Mouse (Mus musculus): ENCODE measurements around the gene Rap1gap2. TPM values are rescaled to one million over a fixed set of nuclear protein-coding genes. Genes with fewer than 3 reads are reported as not detected.
A peak's percentile ranks its signal among the peaks of the same experiment; 100 is the strongest.

Rap1gap2 gene
- total and polyA plus RNA-seq, 3 experiments, result 5.8 to 10.1 TPM; not detected in 1

DNA sequence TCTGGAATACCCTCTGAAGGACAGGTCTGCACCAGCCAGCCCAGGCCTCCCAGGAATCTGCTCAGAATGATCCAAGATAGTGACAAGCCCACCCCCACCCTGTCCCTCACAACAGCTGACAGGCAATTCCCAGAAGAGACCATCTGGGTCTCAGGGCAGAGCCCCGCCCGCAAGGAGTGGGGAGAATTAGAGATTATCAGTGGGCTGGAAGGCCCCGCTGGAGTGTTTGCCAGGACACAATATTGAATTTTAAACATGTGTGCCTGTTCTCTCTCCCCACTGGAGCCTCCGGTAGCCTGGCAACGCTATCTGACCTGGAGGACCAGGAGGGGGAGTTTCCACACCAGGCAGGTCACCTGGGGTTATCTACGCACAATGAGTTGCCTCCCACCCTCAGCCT lies 142.5 kb downstream of the Rap1gap2 start:
- peaks cover 5 to 7% of the 10 kb centered on the region in 2 experiments for H3K4me1 ChIP-seq (ENCODE audit: control insufficient read depth in 1 of 2, insufficient read depth in 2 of 2, low read length in 2 of 2)
- H3K9me3 ChIP-seq (replicated peaks; ENCODE audit: insufficient read depth, low read length), result no peaks in the 10 kb centered on the region
- no peak overlapping the region for H3K27ac ChIP-seq (ENCODE audit: control insufficient read depth, low read depth, low read length)
- no peaks in the 10 kb centered on the region for H3K27me3 ChIP-seq (ENCODE audit: control insufficient read depth in 1 of 2, insufficient read depth in 2 of 2, low read length in 2 of 2)
- no peak overlapping the region for H3K9ac ChIP-seq (ENCODE audit: control insufficient read depth, low read depth, low read length, poor library complexity, severe bottlenecking)
- DNase-seq (ENCODE audit: low read depth, low spot score), result no peak
- TF ChIP-seq ETS1 (IDR thresholded peaks at IDR 0.05; ENCODE audit: low read depth, low read length) (0 out of 2 replicates have a peak, but pooled peaks have one; percentile 13), USF2 (IDR thresholded peaks at IDR 0.05; ENCODE audit: borderline replicate concordance in 1 of 2, insufficient read depth in 1 of 2, low read depth in 1 of 2, low read length in 2 of 2) (no peak)
- H3K4me3 ChIP-seq (ENCODE audit: control insufficient read depth in 1 of 2, insufficient read depth in 1 of 2, low read depth in 2 of 2, low read length in 2 of 2), result no peak overlapping the region
- H3K79me2 ChIP-seq (ENCODE audit: control insufficient read depth, insufficient read depth, low read length, poor library complexity), result no peaks in the 10 kb centered on the region
- peaks cover 0 to 3% of the 10 kb centered on the region in 2 experiments; a peak in 2 of 4 replicates for H3K36me3 ChIP-seq (ENCODE audit: control insufficient read depth in 1 of 2, insufficient read depth in 2 of 2, low read length in 2 of 2)

DNA sequence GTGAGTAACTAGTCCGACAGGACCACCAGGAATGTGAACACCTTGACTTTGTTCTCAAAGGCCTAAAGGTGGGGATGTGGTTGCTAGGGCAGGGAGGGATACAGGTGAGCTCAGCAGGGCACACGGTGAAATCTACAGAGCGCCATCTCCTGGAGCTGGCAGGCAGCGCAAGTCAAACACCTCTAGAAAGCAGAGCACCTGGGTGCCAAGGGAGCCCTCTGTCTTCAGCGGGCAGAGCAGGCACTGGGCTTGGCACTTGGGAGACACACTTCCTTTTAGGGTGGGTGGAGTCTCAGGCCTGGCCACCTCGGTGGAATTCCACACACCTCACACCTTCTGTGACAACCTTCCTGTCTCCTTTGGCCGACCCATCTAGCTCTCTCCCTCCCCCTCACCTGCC lies 145.0 kb downstream of the Rap1gap2 start:
- Histone ChIP-seq H3K9ac (ENCODE audit: control insufficient read depth, low read depth, low read length, poor library complexity, severe bottlenecking) (no peak overlapping the region), H3K79me2 (ENCODE audit: control insufficient read depth, insufficient read depth, low read length, poor library complexity) (no peaks in the 10 kb centered on the region), H3K27me3 (ENCODE audit: control insufficient read depth in 1 of 2, insufficient read depth in 2 of 2, low read length in 2 of 2) (no peaks in the 10 kb centered on the region), H3K36me3 (ENCODE audit: control insufficient read depth in 1 of 2, insufficient read depth in 2 of 2, low read length in 2 of 2) (peaks cover 0 to 3% of the 10 kb centered on the region in 2 experiments; a peak in 2 of 4 replicates), H3K9me3 (replicated peaks; ENCODE audit: insufficient read depth, low read length) (no peaks in the 10 kb centered on the region), H3K4me1 (ENCODE audit: control insufficient read depth in 1 of 2, insufficient read depth in 2 of 2, low read length in 2 of 2) (peaks cover 5 to 7% of the 10 kb centered on the region in 2 experiments), H3K27ac (ENCODE audit: control insufficient read depth, low read depth, low read length) (no peak overlapping the region), H3K4me3 (ENCODE audit: control insufficient read depth in 1 of 2, insufficient read depth in 1 of 2, low read depth in 2 of 2, low read length in 2 of 2) (no peak overlapping the region)
- no peak for TF ChIP-seq ETS1 (IDR thresholded peaks at IDR 0.05; ENCODE audit: low read depth, low read length)
- TF ChIP-seq TBP (IDR thresholded peaks at IDR 0.05; ENCODE audit: low read depth, low read length), result no peak
- no peak; the same call in 1 of the 2 replicates for TF ChIP-seq RAD21 (IDR thresholded peaks at IDR 0.05; ENCODE audit: low read depth, low read length)
- no peak for TF ChIP-seq CHD1 (IDR thresholded peaks at IDR 0.05; ENCODE audit: low read depth, low read length)
- TF ChIP-seq SMC3 (IDR thresholded peaks at IDR 0.05; ENCODE audit: low read depth, low read length), result peak; percentile 45
- no peak for TF ChIP-seq BHLHE40 (IDR thresholded peaks at IDR 0.05; ENCODE audit: borderline replicate concordance, low read depth, low read length)
- TF ChIP-seq MXI1 (IDR thresholded peaks at IDR 0.05; ENCODE audit: low read depth, low read length), result no peak
- TF ChIP-seq ZNF384 (IDR thresholded peaks at IDR 0.05; ENCODE audit: low read depth, low read length), result no peak
- no peak for TF ChIP-seq JUND (IDR thresholded peaks at IDR 0.05; ENCODE audit: low read depth, low read length)
- TF ChIP-seq USF2 (IDR thresholded peaks at IDR 0.05; ENCODE audit: borderline replicate concordance in 1 of 2, insufficient read depth in 1 of 2, low read depth in 1 of 2, low read length in 2 of 2), result no peak
- TF ChIP-seq CTCF (IDR thresholded peaks at IDR 0.05 in 2 of 3, conservative IDR thresholded peaks at IDR 0.05 in 1 of 3; ENCODE audit: control insufficient read depth in 1 of 3, insufficient read depth in 1 of 3, low read depth in 2 of 3, low read length in 3 of 3, poor library complexity in 1 of 3, severe bottlenecking in 1 of 3), result peak; percentile 63 to 76 (median 69)
- peak; percentile 23 for DNase-seq (ENCODE audit: low read depth, low spot score)

GRCm38 (mm10) chr11:74464181-74464977 lies 146.3 kb downstream of the Rap1gap2 start:
- no peak overlapping the region for H3K4me3 ChIP-seq (ENCODE audit: control insufficient read depth in 1 of 2, insufficient read depth in 1 of 2, low read depth in 2 of 2, low read length in 2 of 2)
- TF ChIP-seq USF2 (IDR thresholded peaks at IDR 0.05; ENCODE audit: borderline replicate concordance in 1 of 2, insufficient read depth in 1 of 2, low read depth in 1 of 2, low read length in 2 of 2) (no peak), E2F4 (IDR thresholded peaks at IDR 0.05; ENCODE audit: borderline replicate concordance, low read depth, low read length) (no peak), TCF12 (IDR thresholded peaks at IDR 0.05; ENCODE audit: low read depth, low read length) (no peak), ELF1 (IDR thresholded peaks at IDR 0.05; ENCODE audit: low read depth, low read length) (no peak), RCOR1 (IDR thresholded peaks at IDR 0.05; ENCODE audit: low read depth, low read length) (no peak), JUND (IDR thresholded peaks at IDR 0.05; ENCODE audit: low read depth, low read length) (no peak), KAT2A (conservative IDR thresholded peaks at IDR 0.05; ENCODE audit: low read depth, low read length) (no peak)
- no peaks in the 10 kb centered on the region for H3K79me2 ChIP-seq (ENCODE audit: control insufficient read depth, insufficient read depth, low read length, poor library complexity)
- H3K27ac ChIP-seq (ENCODE audit: control insufficient read depth, low read depth, low read length), result no peak overlapping the region
- no peaks in the 10 kb centered on the region for H3K27me3 ChIP-seq (ENCODE audit: control insufficient read depth in 1 of 2, insufficient read depth in 2 of 2, low read length in 2 of 2)
- peaks cover 5 to 7% of the 10 kb centered on the region in 2 experiments for H3K4me1 ChIP-seq (ENCODE audit: control insufficient read depth in 1 of 2, insufficient read depth in 2 of 2, low read length in 2 of 2)
- no peaks in the 10 kb centered on the region for H3K9me3 ChIP-seq (replicated peaks; ENCODE audit: insufficient read depth, low read length)
- H3K36me3 ChIP-seq (ENCODE audit: control insufficient read depth in 1 of 2, insufficient read depth in 2 of 2, low read length in 2 of 2), result peaks cover 0 to 3% of the 10 kb centered on the region in 2 experiments; a peak in 2 of 4 replicates
- DNase-seq (ENCODE audit: low read depth, low spot score), result no peak
- H3K9ac ChIP-seq (ENCODE audit: control insufficient read depth, low read depth, low read length, poor library complexity, severe bottlenecking), result no peak overlapping the region
